Mouse (Mus musculus): ENCODE measurements at regions not wholly inside any gene's neighbourhood (a gene's known extent, or its start where the extent isn't known, plus 50 kb on each side); places are given as distances from the start of the nearest gene placed in this dataset.

GRCm38 (mm10) chr6:89006997-89007396, 104.9 kb downstream of the Tpra1 start:
- no peak for TF ChIP-seq CTCF (conservative IDR thresholded peaks at IDR 0.05; ENCODE audit: insufficient read depth, insufficient read length, low read depth, low read length)
- TF ChIP-seq POLR2A (IDR thresholded peaks at IDR 0.05; ENCODE audit: low read depth, low read length) = no peak

Measured in kidney, adult 2 months (tissue).